Mouse (Mus musculus) C2C12 (cell line): ENCODE data around the gene Ciita.

Experiments used
- CEBPB ChIP-seq: IDR thresholded peaks from one replicate; pipeline ENCODE4 v1.6.1; 2011; ENCODE audit warnings: low read depth, mild to moderate bottlenecking, control low read depth, moderate library complexity
- CTCF ChIP-seq: IDR thresholded peaks from one replicate; pipeline ENCODE4 v1.5.1; 2011; ENCODE audit not compliant: control insufficient read depth, insufficient read depth, insufficient read length
- FOSL1 ChIP-seq: IDR thresholded peaks from one replicate; pipeline ENCODE4 v1.8.0; 2011; ENCODE audit warnings: mild to moderate bottlenecking, low read length; ENCODE audit not compliant: poor library complexity, insufficient read depth, severe bottlenecking
- MAX ChIP-seq: IDR thresholded peaks from one replicate; pipeline ENCODE4 v1.6.1; 2011; ENCODE audit warnings: mild to moderate bottlenecking, control low read depth
- MYOG ChIP-seq: IDR thresholded peaks from one replicate; pipeline ENCODE4 v1.6.1; 2011; ENCODE audit not compliant: control insufficient read depth, insufficient read length; ENCODE audit errors: extremely low read depth

DNA sequence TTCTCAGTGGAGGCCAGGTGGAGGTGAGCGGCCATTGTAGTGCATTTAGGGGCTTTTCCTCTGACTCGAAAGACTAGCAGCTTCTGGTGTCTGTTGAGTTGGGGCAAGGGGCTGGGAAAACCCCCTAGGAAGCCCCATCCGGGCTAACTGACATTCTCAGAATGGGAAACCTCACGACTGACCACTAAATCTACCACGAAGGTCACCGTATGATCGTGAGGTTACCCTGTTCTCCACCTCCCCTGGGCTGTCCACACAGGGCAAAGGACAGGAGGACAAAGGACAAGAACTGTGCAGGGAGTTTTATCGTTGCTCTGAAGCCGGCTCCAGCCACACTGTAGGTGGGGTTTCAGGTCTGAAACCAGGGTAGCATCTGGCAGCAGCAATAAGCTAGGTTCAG, 30.9 kb upstream of the Ciita start:
- TF ChIP-seq CEBPB (no peak), CTCF (no peak), FOSL1 (no peak), MYOG (no peak), MAX (no peak)
